Mouse (Mus musculus): ENCODE results near the gene Mrln. TPM values are rescaled to one million over a fixed set of nuclear protein-coding genes. Genes with fewer than 3 reads are reported as not detected.
A peak's percentile ranks its signal among the peaks of the same experiment; 100 is the strongest.

The Mrln gene
- polyA plus RNA-seq, 1 experiment from 2014 or later, result not detected

GRCm38 (mm10) chr10:70174494-70175190 lies 29.8 kb upstream of the Mrln start:
- 69% methylated on average over 16 of the region's 16 CpGs for WGBS
- no peak overlapping the region for H3K4me2 ChIP-seq (replicated peaks; ENCODE audit: low read depth)
- H3K36me3 ChIP-seq (ENCODE audit: control insufficient read depth, insufficient read depth), result peaks cover 54% of the 10 kb centered on the region
- no peak for TF ChIP-seq CTCF (IDR thresholded peaks at IDR 0.05; ENCODE audit: low read depth)
- no peaks in the 10 kb centered on the region for H3K9me3 ChIP-seq (ENCODE audit: control insufficient read depth)
- no peaks in the 10 kb centered on the region for H3K4me1 ChIP-seq (replicated peaks; ENCODE audit: control insufficient read depth, insufficient read depth, low read length)
- H3K4me3 ChIP-seq (ENCODE audit: low read depth, low read length), result no peak overlapping the region
- no peaks in the 10 kb centered on the region for H3K27me3 ChIP-seq (replicated peaks; ENCODE audit: control insufficient read depth, insufficient read depth, low read length)
- H3K27ac ChIP-seq (ENCODE audit: low read depth, low read length), result no peak overlapping the region
- no peak overlapping the region for H3K9ac ChIP-seq (ENCODE audit: low read depth, low read length)
- no peak for ATAC-seq

DNA sequence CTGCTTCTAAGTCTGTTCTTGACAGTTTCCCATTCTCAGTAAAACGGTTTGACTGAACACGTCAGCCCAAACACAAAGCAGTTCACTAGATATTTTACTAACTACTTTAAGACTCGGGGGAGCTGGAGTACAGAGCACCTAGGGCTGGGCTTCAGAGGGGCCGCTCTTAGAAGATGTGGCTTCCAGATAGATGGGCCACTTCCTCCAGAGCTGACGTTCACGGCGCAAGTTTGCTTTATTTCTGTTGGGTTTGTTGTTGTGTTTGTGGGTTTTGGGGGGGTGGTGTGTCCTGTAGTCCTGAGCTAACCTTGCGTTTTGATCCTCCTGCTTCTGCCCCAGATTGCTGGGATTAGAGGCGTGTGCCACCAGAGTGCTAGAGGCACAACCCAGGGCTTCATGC lies 23.7 kb upstream of the Mrln start:
- no peaks in the 10 kb centered on the region for H3K9me3 ChIP-seq (ENCODE audit: control insufficient read depth)
- H3K9ac ChIP-seq (ENCODE audit: low read depth, low read length), result no peak overlapping the region
- WGBS, result 87% methylated on average over 9 of the region's 9 CpGs
- no peaks in the 10 kb centered on the region for H3K4me1 ChIP-seq (replicated peaks; ENCODE audit: control insufficient read depth, insufficient read depth, low read length)
- H3K27me3 ChIP-seq (replicated peaks; ENCODE audit: control insufficient read depth, insufficient read depth, low read length), result no peaks in the 10 kb centered on the region
- H3K27ac ChIP-seq (ENCODE audit: low read depth, low read length), result no peak overlapping the region
- TF ChIP-seq CTCF (IDR thresholded peaks at IDR 0.05; ENCODE audit: low read depth), result no peak
- H3K4me2 ChIP-seq (replicated peaks; ENCODE audit: low read depth), result no peak overlapping the region
- no peak for ATAC-seq
- H3K4me3 ChIP-seq (ENCODE audit: low read depth, low read length), result no peak overlapping the region
- peaks cover 36% of the 10 kb centered on the region for H3K36me3 ChIP-seq (ENCODE audit: control insufficient read depth, insufficient read depth)

GRCm38 (mm10) chr10:70181279-70181972 lies 23.0 kb upstream of the Mrln start:
- Histone ChIP-seq H3K9me3 (ENCODE audit: control insufficient read depth) (no peaks in the 10 kb centered on the region), H3K4me1 (replicated peaks; ENCODE audit: control insufficient read depth, insufficient read depth, low read length) (no peaks in the 10 kb centered on the region), H3K4me2 (replicated peaks; ENCODE audit: low read depth) (no peak overlapping the region), H3K9ac (ENCODE audit: low read depth, low read length) (no peak overlapping the region), H3K36me3 (ENCODE audit: control insufficient read depth, insufficient read depth) (peaks cover 35% of the 10 kb centered on the region), H3K27ac (ENCODE audit: low read depth, low read length) (no peak overlapping the region), H3K4me3 (ENCODE audit: low read depth, low read length) (no peak overlapping the region), H3K27me3 (replicated peaks; ENCODE audit: control insufficient read depth, insufficient read depth, low read length) (no peaks in the 10 kb centered on the region)
- no peak for TF ChIP-seq CTCF (IDR thresholded peaks at IDR 0.05; ENCODE audit: low read depth)
- ATAC-seq, result peak; percentile 45; the same call in 1 of the 2 replicates
- WGBS, result 70% methylated on average over 11 of the region's 11 CpGs

GRCm38 (mm10) chr10:70183210-70184080 lies 21.0 kb upstream of the Mrln start:
- Histone ChIP-seq H3K27ac (ENCODE audit: low read depth, low read length) (no peak overlapping the region), H3K4me3 (ENCODE audit: low read depth, low read length) (no peak overlapping the region), H3K27me3 (replicated peaks; ENCODE audit: control insufficient read depth, insufficient read depth, low read length) (no peaks in the 10 kb centered on the region), H3K4me1 (replicated peaks; ENCODE audit: control insufficient read depth, insufficient read depth, low read length) (no peaks in the 10 kb centered on the region), H3K9ac (ENCODE audit: low read depth, low read length) (no peak overlapping the region), H3K36me3 (ENCODE audit: control insufficient read depth, insufficient read depth) (peaks cover 34% of the 10 kb centered on the region), H3K9me3 (ENCODE audit: control insufficient read depth) (no peaks in the 10 kb centered on the region), H3K4me2 (replicated peaks; ENCODE audit: low read depth) (no peak overlapping the region)
- WGBS, result 74% methylated on average over 15 of the region's 15 CpGs
- ATAC-seq, result no peak
- TF ChIP-seq CTCF (IDR thresholded peaks at IDR 0.05; ENCODE audit: low read depth), result no peak

DNA sequence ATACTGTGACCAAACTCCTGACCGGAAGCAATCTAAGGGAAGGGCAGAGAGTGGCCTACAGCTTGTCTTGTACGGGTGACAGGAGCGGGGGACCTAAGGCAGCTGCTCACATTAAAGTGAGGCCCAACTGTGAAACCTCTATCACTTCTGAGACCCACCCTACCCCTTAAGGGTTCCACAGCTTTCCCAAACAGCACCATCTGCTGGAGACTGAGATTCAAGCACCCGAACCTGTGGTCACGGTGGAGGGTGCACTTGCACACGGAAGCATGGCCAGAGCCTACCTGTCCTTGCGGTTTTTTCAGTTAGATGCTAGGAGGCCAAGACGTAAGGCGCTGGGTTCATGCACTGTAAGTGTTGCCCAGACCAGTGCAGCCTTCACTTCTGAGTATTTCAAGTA lies 18.3 kb upstream of the Mrln start:
- WGBS, result 68% methylated on average over 9 of the region's 9 CpGs
- Histone ChIP-seq H3K27ac (ENCODE audit: low read depth, low read length) (no peak overlapping the region), H3K9ac (ENCODE audit: low read depth, low read length) (no peak overlapping the region), H3K4me3 (ENCODE audit: low read depth, low read length) (no peak overlapping the region), H3K27me3 (replicated peaks; ENCODE audit: control insufficient read depth, insufficient read depth, low read length) (no peaks in the 10 kb centered on the region), H3K4me1 (replicated peaks; ENCODE audit: control insufficient read depth, insufficient read depth, low read length) (no peaks in the 10 kb centered on the region), H3K9me3 (ENCODE audit: control insufficient read depth) (no peaks in the 10 kb centered on the region), H3K36me3 (ENCODE audit: control insufficient read depth, insufficient read depth) (peaks cover 39% of the 10 kb centered on the region), H3K4me2 (replicated peaks; ENCODE audit: low read depth) (no peak overlapping the region)
- peak; percentile 34; the same call in 1 of the 2 replicates for ATAC-seq
- TF ChIP-seq CTCF (IDR thresholded peaks at IDR 0.05; ENCODE audit: low read depth), result peak; percentile 72

DNA sequence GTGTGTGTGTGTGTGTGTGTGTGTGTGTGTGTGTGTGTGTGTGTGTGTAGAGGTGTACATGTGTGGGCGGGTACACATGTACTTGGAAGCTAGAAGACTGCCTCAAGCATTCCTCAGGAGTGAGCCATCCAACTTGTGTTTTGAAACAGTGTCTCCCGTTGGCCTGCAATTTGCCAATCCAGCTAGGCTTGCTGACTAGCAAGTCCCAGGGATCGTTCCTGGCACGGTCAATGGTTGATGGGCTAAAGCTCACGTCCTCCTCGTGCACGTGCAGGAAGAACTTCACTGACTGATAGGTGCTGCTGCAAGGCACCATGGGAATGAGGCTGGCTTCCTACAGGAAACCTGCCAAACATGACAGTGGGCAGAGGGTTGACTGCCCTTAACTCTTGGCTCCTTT lies 17.9 kb upstream of the Mrln start:
- H3K4me2 ChIP-seq (replicated peaks; ENCODE audit: low read depth), result no peak overlapping the region
- no peaks in the 10 kb centered on the region for H3K9me3 ChIP-seq (ENCODE audit: control insufficient read depth)
- no peak overlapping the region for H3K27ac ChIP-seq (ENCODE audit: low read depth, low read length)
- H3K4me3 ChIP-seq (ENCODE audit: low read depth, low read length), result no peak overlapping the region
- WGBS, result 86% methylated on average over 7 of the region's 7 CpGs
- H3K27me3 ChIP-seq (replicated peaks; ENCODE audit: control insufficient read depth, insufficient read depth, low read length), result no peaks in the 10 kb centered on the region
- H3K9ac ChIP-seq (ENCODE audit: low read depth, low read length), result no peak overlapping the region
- TF ChIP-seq CTCF (IDR thresholded peaks at IDR 0.05; ENCODE audit: low read depth), result no peak
- no peaks in the 10 kb centered on the region for H3K4me1 ChIP-seq (replicated peaks; ENCODE audit: control insufficient read depth, insufficient read depth, low read length)
- peaks cover 44% of the 10 kb centered on the region for H3K36me3 ChIP-seq (ENCODE audit: control insufficient read depth, insufficient read depth)
- ATAC-seq, result no peak
